Mouse (Mus musculus) cerebellum, adult 8-10 months (tissue): ENCODE data around the gene Gid4.
"Not testable (repeated sequence)": the region's sequence is repeated elsewhere in the genome, so short reads cannot be mapped to it uniquely, and the experiment has no call there.

Experiments used
- DNase-seq: peaks from one replicate; pipeline ENCODE4 v3.0.0; 2022

Gid4 gene

GRCm38 (mm10) chr11:60435133-60435532 is 18.2 kb downstream of the Gid4 start:
- DNase-seq: no peak

GRCm38 (mm10) chr11:60436618-60437017 is 19.7 kb downstream of the Gid4 start:
- no peak for DNase-seq

GRCm38 (mm10) chr11:60439621-60440020 is 22.7 kb downstream of the Gid4 start:
- not testable (repeated sequence) for DNase-seq

- DNase-seq: no peak
Observed at GRCm38 (mm10) chr11:60440176-60440575, 23.2 kb downstream of the Gid4 start.

- DNase-seq: no peak
Observed at GRCm38 (mm10) chr11:60442896-60443295, 26.0 kb downstream of the Gid4 start.

GRCm38 (mm10) chr11:60444007-60444406 is 27.1 kb downstream of the Gid4 start:
- no peak for DNase-seq

DNA sequence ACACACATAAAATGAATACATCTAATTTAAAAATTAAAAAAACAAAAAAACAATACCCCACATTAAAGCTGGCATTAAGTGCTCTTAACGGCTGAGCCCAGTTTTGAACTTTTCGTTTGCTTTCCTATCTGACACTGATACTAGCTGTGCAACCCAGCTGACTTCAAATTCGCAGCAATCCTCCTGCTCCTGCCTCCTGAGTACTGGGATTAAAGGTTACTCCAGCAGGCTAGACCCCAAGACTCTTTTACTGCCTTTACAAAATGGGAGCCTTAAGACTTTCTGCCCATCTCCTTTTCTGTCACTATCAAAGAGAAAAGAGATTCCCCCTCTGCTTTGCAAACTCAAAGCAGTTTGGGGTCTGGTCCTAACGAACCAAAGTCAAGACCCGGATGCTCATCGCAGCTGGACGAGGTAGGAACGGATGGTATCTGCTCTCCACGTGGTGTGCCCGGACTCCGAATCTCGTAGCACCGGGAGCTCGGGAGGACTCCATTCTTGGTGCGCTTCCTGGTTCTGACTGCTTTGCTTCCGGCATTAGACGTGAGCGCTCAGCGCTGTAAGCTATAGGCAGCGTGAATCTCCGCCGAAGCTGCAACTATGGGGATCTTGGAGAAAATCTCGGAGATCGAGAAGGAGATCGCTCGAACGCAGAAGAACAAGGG is 37.3 kb downstream of the Gid4 start, which contains the start of gene Drg2:
Gene Drg2 (plus strand): TSS at position 512 of the 665 bp plus-strand sequence.
- peak; percentile 89 for DNase-seq

DNA sequence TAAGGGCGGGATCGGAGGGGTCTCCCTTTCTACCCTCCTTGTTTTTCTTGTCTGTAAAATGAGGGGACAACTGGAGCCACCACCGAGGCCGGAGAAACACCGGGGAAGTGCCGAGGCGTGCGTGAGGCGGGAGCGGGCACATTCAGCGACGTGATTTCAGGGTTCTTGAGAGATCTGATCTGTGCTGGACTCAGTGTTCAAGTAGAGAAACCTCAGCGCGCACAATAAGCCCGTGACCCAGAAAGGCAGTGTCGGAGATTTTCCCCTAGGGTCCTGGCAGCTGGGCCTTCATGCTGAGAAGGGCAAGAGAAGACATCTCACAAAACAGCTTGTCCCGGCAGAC is 37.8 kb downstream of the Gid4 start:
- no peak for DNase-seq

DNA sequence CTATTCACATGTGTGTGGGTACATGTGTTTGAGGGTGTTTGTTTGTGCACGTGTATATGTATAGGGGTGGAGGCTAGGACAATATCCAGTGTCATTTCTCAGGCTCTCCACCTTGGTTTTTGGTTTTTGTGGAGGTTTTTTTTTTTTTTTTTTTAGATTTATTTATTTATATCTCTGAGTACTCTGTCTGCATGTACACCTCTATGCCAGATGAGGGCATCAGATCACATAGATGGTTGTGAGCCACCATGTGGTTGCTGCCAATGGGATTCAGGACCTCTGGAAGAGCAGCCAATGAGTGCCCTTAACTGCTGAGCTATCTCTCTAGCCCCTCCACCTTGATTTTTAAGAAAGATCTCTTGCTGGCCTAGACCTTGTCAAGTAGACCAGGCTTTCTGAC is 41.0 kb downstream of the Gid4 start:
- no peak for DNase-seq

DNA sequence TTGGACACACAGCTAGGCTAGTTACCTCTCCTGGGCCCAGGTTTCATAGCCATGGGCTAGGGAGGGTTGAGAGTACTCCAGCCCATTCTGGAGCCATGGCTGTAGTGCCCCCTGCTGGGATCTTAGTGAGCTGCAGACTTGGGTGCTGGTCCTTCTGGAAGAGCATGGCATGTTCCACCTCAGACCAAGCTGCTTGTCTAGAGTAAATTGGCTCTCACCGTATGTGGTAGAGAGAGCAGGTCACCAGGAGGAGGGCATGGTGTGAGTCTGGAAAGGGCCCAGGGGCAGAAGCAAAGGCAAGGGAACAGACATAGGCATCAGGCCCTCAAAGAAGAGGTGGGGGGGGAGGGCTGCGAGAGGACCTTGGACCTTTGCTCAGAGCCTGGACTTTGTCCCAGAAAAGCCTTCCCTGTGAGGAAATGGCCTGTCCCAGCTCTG is 49.0 kb downstream of the Gid4 start:
- DNase-seq: peak; percentile 56

- no peak for DNase-seq
Observed at GRCm38 (mm10) chr11:60469039-60469438, 52.1 kb downstream of the Gid4 start, which contains the start of gene Myo15. Gene Myo15 (plus strand): TSS chr11:60469339.

DNA sequence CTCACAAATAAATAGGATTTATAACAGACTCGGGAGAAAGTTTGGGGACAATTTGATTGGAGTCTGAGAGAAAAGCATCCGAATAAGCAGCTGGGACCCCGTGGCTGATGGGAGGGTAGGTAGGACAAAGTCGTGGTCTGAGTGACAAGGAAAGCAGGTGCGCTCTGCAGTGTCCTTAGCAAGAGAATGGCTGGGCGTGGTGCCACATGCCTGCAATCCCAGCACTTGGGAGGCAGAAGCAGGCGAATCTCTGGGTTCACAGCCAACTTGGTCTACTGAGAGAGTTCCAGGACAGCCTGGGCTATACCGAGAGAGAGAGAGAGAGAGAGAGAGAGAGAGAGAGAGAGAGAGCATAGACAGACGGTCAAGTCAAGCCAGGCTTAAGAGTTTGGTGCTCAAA is 53.8 kb downstream of the Gid4 start:
- DNase-seq: no peak

GRCm38 (mm10) chr11:60474534-60474933 is 57.6 kb downstream of the Gid4 start:
- DNase-seq: no peak

DNA sequence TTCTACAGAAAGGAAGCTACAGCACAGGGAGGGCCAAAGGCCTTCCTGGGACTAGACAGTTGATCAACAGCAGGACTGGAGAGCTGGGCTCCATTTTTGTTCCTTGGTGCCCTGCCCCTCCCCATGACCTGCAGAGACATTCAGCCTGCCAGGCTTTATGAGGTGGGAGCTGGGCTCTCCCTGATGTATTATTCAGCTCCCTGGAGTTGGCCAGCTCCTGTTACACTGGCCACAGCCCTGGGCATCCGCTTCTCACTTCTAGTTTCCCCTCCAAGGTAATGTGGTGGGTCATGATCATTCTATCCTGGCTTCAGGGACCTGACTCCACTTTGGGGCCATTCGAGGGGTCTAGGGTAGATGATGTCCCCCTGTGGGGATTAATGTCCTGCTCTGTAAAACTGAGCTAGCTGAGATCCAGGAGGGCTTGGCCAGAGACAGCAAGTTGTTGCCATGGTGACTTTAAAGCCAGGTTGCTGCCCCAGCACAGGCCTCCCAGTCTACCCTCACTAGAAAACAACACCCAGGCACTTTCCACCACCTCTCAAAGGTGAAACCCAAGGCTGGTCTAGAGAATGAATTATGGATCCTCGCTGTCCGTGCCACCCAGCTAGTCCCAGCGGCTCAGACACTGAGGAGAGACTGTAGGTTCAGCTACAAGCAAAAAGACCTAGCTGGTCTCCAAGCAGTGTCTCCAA is 58.9 kb downstream of the Gid4 start:
- DNase-seq: no peak

GRCm38 (mm10) chr11:60478121-60478520 is 61.2 kb downstream of the Gid4 start:
- DNase-seq: no peak

DNA sequence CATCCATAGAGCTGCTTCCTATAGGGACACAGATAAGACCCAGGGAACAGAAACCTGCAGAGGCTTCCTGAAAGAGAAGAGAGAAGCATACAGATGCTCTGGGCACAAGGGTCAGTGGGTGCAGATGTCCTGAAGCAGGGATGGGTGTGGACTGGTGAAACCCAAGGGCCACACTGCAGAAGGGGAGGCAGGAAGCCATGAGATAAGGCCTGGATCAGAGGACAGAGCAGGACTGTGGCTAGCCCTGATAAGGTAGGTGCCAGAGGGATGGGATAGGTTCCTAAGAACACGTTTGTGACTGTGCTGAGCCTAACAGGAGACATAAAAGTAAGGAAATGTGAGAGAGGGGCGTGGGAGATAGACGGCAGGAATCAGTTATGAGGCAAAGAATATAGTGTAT is 69.3 kb downstream of the Gid4 start:
- DNase-seq: no peak

DNA sequence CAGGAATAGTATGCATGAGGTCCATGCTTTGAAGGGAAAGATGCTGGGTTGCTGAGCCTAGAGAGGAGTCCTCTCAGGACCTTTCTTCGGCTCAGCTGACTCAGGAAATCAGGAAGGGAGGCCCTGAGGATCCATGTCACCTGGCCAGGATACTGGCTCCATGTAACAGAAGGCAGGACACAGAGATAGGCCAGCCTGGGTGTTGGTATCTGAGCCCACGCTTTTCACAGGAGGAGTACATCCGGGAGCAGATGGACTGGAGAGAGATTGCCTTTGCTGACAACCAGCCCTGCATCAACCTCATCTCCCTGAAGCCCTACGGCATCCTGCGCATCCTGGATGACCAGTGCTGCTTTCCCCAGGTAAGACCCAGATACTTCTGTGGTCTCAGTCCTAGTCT is 75.8 kb downstream of the Gid4 start:
- no peak for DNase-seq

- no peak for DNase-seq
Observed at GRCm38 (mm10) chr11:60495692-60496091, 78.7 kb downstream of the Gid4 start.
